Mouse (Mus musculus) midbrain, embryonic 14.5 days (tissue): ENCODE data around the gene Dbndd2. TPM values are rescaled to one million over a fixed set of nuclear protein-coding genes. Genes with fewer than 3 reads are reported as not detected.
A peak's percentile ranks its signal among the peaks of the same experiment; 100 is the strongest.

Experiments used
- ATAC-seq: fragments of 200-750 bp; cut with Nextera tagmentation; 2 replicates; pipeline ENCODE4 v1.8.0; 2017; ENCODE audit warnings: moderate number of reproducible peaks, moderate library complexity; ENCODE audit not compliant: low FRiP score, low TSS enrichment
- DNase-seq: peaks from one replicate; pipeline ENCODE4 v3.0.0-alpha.2; 2015
- H3K27ac ChIP-seq: fragments of 300-500 bp; sonication (generic); replicated peaks from 2 replicates; pipeline ENCODE4 v1.5.1; 2014; ENCODE audit warnings: mild to moderate bottlenecking, low read depth, low read length, moderate library complexity
- H3K27me3 ChIP-seq: fragments of 300-500 bp; sonication (generic); 2 replicates; pipeline ENCODE4 v1.6.1; 2014; ENCODE audit warnings: low read length, control low read depth, mixed read lengths; ENCODE audit not compliant: control insufficient read depth, insufficient read depth
- H3K36me3 ChIP-seq: fragments of 300-500 bp; sonication (generic); 2 replicates; pipeline ENCODE4 v1.6.1; 2014; ENCODE audit warnings: low read length, control low read depth; ENCODE audit not compliant: control insufficient read depth, insufficient read depth
- H3K4me1 ChIP-seq: fragments of 300-500 bp; sonication (generic); 2 replicates; pipeline ENCODE4 v1.6.1; 2014; ENCODE audit warnings: mild to moderate bottlenecking, antibody characterized with exemption, low read length, control low read depth; ENCODE audit not compliant: control insufficient read depth, insufficient read depth
- H3K4me2 ChIP-seq: fragments of 300-500 bp; sonication (generic); 2 replicates; pipeline ENCODE4 v1.6.1; 2014; ENCODE audit warnings: mild to moderate bottlenecking, low read length, moderate library complexity
- H3K4me3 ChIP-seq: fragments of 300-500 bp; sonication (generic); replicated peaks from 2 replicates; pipeline ENCODE4 v1.5.1; 2014; ENCODE audit warnings: low read depth, low read length
- H3K9ac ChIP-seq: fragments of 300-500 bp; sonication (generic); replicated peaks from 2 replicates; pipeline ENCODE4 v1.6.1; 2014; ENCODE audit warnings: mild to moderate bottlenecking, low read length, moderate library complexity
- H3K9me3 ChIP-seq: fragments of 300-500 bp; sonication (generic); 2 replicates; pipeline ENCODE4 v1.6.1; 2016; ENCODE audit warnings: low read length, control low read depth, mixed read lengths; ENCODE audit not compliant: control insufficient read depth
- WGBS: fragments of 180-500 bp; shearing (Covaris S2); extraction: QIAGEN DNeasy Blood & Tissue Kit; methylation state at CpG from one replicate; pipeline ENCODE4 v1.1.7; 2014; 5-methylcytosine and 5-hydroxymethylcytosine counted together
- polyA plus RNA-seq: library from polyadenylated mRNA; unstranded; fragments of >200 nt; fragmentation: Nextera tagmentation; extraction: Ambion mirVana; gene quantifications from 2 replicates; pipeline ENCODE4 v1.2.1, GENCODE M21; 2014

Dbndd2 gene
- polyA plus RNA-seq, 1 experiment from 2014 or later = 11.4 TPM

GRCm38 (mm10) chr2:164487115-164487527 is 1.2 kb downstream of the Dbndd2 start:
- Histone ChIP-seq H3K4me2 (peak overlapping the region; percentile 100), H3K4me1 (0 out of 2 replicates have a peak, but pooled peaks cover 16% of the 10 kb centered on the region), H3K4me3 (peak overlapping the region; percentile 65), H3K36me3 (0 out of 2 replicates have a peak, but pooled peaks cover 5% of the 10 kb centered on the region), H3K27me3 (peaks cover 21% of the 10 kb centered on the region), H3K27ac (no peak overlapping the region), H3K9ac (peak overlapping the region; percentile 67), H3K9me3 (no peaks in the 10 kb centered on the region)
- WGBS = 14% methylated on average over 11 of the region's 11 CpGs
- DNase-seq (no peak), ATAC-seq (no peak)

- Histone ChIP-seq H3K4me2 (no peak overlapping the region), H3K4me1 (0 out of 2 replicates have a peak, but pooled peaks cover 16% of the 10 kb centered on the region), H3K27me3 (peaks cover 21% of the 10 kb centered on the region), H3K9ac (no peak overlapping the region), H3K27ac (no peak overlapping the region), H3K9me3 (no peaks in the 10 kb centered on the region), H3K36me3 (0 out of 2 replicates have a peak, but pooled peaks cover 5% of the 10 kb centered on the region), H3K4me3 (no peak overlapping the region)
- 50% methylated on average over 9 of the region's 9 CpGs for WGBS
- DNase-seq = no peak
- no peak for ATAC-seq
Observed at GRCm38 (mm10) chr2:164487812-164488211, 1.9 kb downstream of the Dbndd2 start.

- H3K4me2 ChIP-seq = no peak overlapping the region
- H3K4me3 ChIP-seq = no peak overlapping the region
- WGBS = 49% methylated on average over 2 of the region's 2 CpGs
- no peak overlapping the region for H3K27ac ChIP-seq
- DNase-seq (no peak), ATAC-seq (no peak)
- no peaks in the 10 kb centered on the region for H3K27me3 ChIP-seq
- peaks cover 13% of the 10 kb centered on the region for H3K4me1 ChIP-seq
- 0 out of 2 replicates have a peak, but pooled peaks cover 4% of the 10 kb centered on the region for H3K36me3 ChIP-seq
- no peak overlapping the region for H3K9ac ChIP-seq
- no peaks in the 10 kb centered on the region for H3K9me3 ChIP-seq
Observed at GRCm38 (mm10) chr2:164494126-164494525, 8.2 kb downstream of the Dbndd2 start.

- H3K27ac ChIP-seq = no peak overlapping the region
- WGBS = 56% methylated on average over 1 of the region's 1 CpGs
- H3K9me3 ChIP-seq = no peaks in the 10 kb centered on the region
- H3K36me3 ChIP-seq = peaks cover 20% of the 10 kb centered on the region
- H3K4me3 ChIP-seq = no peak overlapping the region
- DNase-seq (no peak), ATAC-seq (no peak)
- no peak overlapping the region for H3K9ac ChIP-seq
- no peaks in the 10 kb centered on the region for H3K27me3 ChIP-seq
- H3K4me1 ChIP-seq = peaks cover 13% of the 10 kb centered on the region
- H3K4me2 ChIP-seq = peak overlapping the region; percentile 97
Observed at GRCm38 (mm10) chr2:164496331-164496730, 10.4 kb downstream of the Dbndd2 start.

- ATAC-seq = peak; percentile 95
- DNase-seq = peak; percentile 93
- Histone ChIP-seq H3K27me3 (no peaks in the 10 kb centered on the region), H3K4me1 (peaks cover 13% of the 10 kb centered on the region), H3K4me3 (peak within 1 kb of the TSS; percentile 81), H3K36me3 (peaks cover 27% of the 10 kb centered on the region), H3K4me2 (peak within 1 kb of the TSS; percentile 97), H3K27ac (peak within 1 kb of the TSS; percentile 80), H3K9ac (peak within 1 kb of the TSS; percentile 76), H3K9me3 (no peaks in the 10 kb centered on the region)
- 4% methylated on average over 43 of the region's 43 CpGs for WGBS
Observed at GRCm38 (mm10) chr2:164496847-164497690, 11.2 kb downstream of the Dbndd2 start, which contains the start of gene Pigt. Gene Pigt (plus strand): TSS chr2:164497520.

GRCm38 (mm10) chr2:164497691-164498268 is 11.9 kb downstream of the Dbndd2 start:
- peak overlapping the region; percentile 81 for H3K4me3 ChIP-seq
- H3K9me3 ChIP-seq = no peaks in the 10 kb centered on the region
- 5% methylated on average over 21 of the region's 21 CpGs for whole genome bisulfite sequencing
- H3K27me3 ChIP-seq = no peaks in the 10 kb centered on the region
- H3K4me1 ChIP-seq = peaks cover 13% of the 10 kb centered on the region
- DNase-seq (no peak), ATAC-seq (no peak; the same call in 1 of the 2 replicates)
- peak overlapping the region; percentile 97 for H3K4me2 ChIP-seq
- H3K9ac ChIP-seq = peak overlapping the region; percentile 76
- H3K36me3 ChIP-seq = peaks cover 34% of the 10 kb centered on the region
- peak overlapping the region; percentile 80; the same call in 1 of the 2 replicates for H3K27ac ChIP-seq

- Histone ChIP-seq H3K4me3 (no peak overlapping the region), H3K27me3 (no peaks in the 10 kb centered on the region), H3K27ac (no peak overlapping the region), H3K9me3 (no peaks in the 10 kb centered on the region), H3K9ac (no peak overlapping the region), H3K4me1 (peaks cover 13% of the 10 kb centered on the region), H3K4me2 (no peak overlapping the region), H3K36me3 (peaks cover 49% of the 10 kb centered on the region)
- DNase-seq (no peak), ATAC-seq (no peak)
- 79% methylated on average over 5 of the region's 5 CpGs for WGBS
Observed at GRCm38 (mm10) chr2:164499317-164499716, 13.4 kb downstream of the Dbndd2 start.

- H3K27ac ChIP-seq = no peak overlapping the region
- ATAC-seq = no peak
- no peak overlapping the region for H3K4me3 ChIP-seq
- no peaks in the 10 kb centered on the region for H3K27me3 ChIP-seq
- peaks cover 61% of the 10 kb centered on the region for H3K36me3 ChIP-seq
- WGBS = 97% methylated on average over 7 of the region's 7 CpGs
- H3K9me3 ChIP-seq = no peaks in the 10 kb centered on the region
- no peak overlapping the region for H3K9ac ChIP-seq
- peaks cover 13% of the 10 kb centered on the region for H3K4me1 ChIP-seq
- no peak overlapping the region for H3K4me2 ChIP-seq
- DNase-seq = no peak
Observed at GRCm38 (mm10) chr2:164500511-164500910, 14.6 kb downstream of the Dbndd2 start.
